Mouse (Mus musculus) heart, adult 8-10 months (tissue): ENCODE measurements around the gene Ift88. TPM values are rescaled to one million over a fixed set of nuclear protein-coding genes. Genes with fewer than 3 reads are reported as not detected.
A peak's percentile ranks its signal among the peaks of the same experiment; 100 is the strongest.
"Not testable (repeated sequence)": the region's sequence is repeated elsewhere in the genome, so short reads cannot be mapped to it uniquely, and the experiment has no call there.

Source experiments
- DNase-seq: peaks from one replicate; pipeline ENCODE4 v3.0.0; 2022; ENCODE audit warnings: low spot score
- total RNA-seq, 4 experiments: library from RNA; stranded (reverse); gene quantifications; 2 replicates each; pipeline ENCODE4 v1.2.4; 2022

Gene Ift88
- total RNA-seq, 4 experiments from 2014 or later = 3.9 to 5.8 (median 5.1) TPM

- DNase-seq = no peak
Measured at GRCm38 (mm10) chr14:57452516-57452915, 28.7 kb downstream of the Ift88 start.

GRCm38 (mm10) chr14:57459883-57460282, 36.0 kb downstream of the Ift88 start:
- DNase-seq = no peak

- not testable (repeated sequence) for DNase-seq
Measured at GRCm38 (mm10) chr14:57460326-57460725, 36.5 kb downstream of the Ift88 start.

- DNase-seq = no peak
Measured at GRCm38 (mm10) chr14:57462871-57463270, 39.0 kb downstream of the Ift88 start.

GRCm38 (mm10) chr14:57475057-57475456, 51.2 kb downstream of the Ift88 start:
- no peak for DNase-seq

- no peak for DNase-seq
Measured at GRCm38 (mm10) chr14:57482262-57482661, 58.4 kb downstream of the Ift88 start.

- no peak for DNase-seq
Measured at GRCm38 (mm10) chr14:57484183-57484582, 60.3 kb downstream of the Ift88 start.

GRCm38 (mm10) chr14:57489696-57490095, 65.8 kb downstream of the Ift88 start:
- DNase-seq = no peak

GRCm38 (mm10) chr14:57493840-57494239, 70.0 kb downstream of the Ift88 start:
- no peak for DNase-seq

GRCm38 (mm10) chr14:57503729-57504128, 79.9 kb downstream of the Ift88 start:
- DNase-seq = no peak

GRCm38 (mm10) chr14:57509554-57509953, 85.7 kb downstream of the Ift88 start:
- DNase-seq = no peak

GRCm38 (mm10) chr14:57515156-57515762, 91.4 kb downstream of the Ift88 start:
- DNase-seq = no peak

GRCm38 (mm10) chr14:57517001-57517400, 93.1 kb downstream of the Ift88 start:
- no peak for DNase-seq

GRCm38 (mm10) chr14:57523762-57524161, 99.9 kb downstream of the Ift88 start:
- no peak for DNase-seq

GRCm38 (mm10) chr14:57524671-57525387, 101.0 kb downstream of the Ift88 start, which contains the start of gene Il17d:
Gene Il17d, plus strand, starts transcription at chr14:57524777.
- DNase-seq = no peak

GRCm38 (mm10) chr14:57525388-57526049, 101.7 kb downstream of the Ift88 start:
- DNase-seq = no peak

GRCm38 (mm10) chr14:57526050-57526623, 102.3 kb downstream of the Ift88 start:
- DNase-seq = no peak

- no peak for DNase-seq
Measured at GRCm38 (mm10) chr14:57527122-57527521, 103.3 kb downstream of the Ift88 start.

GRCm38 (mm10) chr14:57527598-57527997, 103.7 kb downstream of the Ift88 start:
- DNase-seq = no peak

GRCm38 (mm10) chr14:57529086-57529785, 105.4 kb downstream of the Ift88 start:
- DNase-seq = peak; percentile 61

GRCm38 (mm10) chr14:57529786-57530515, 106.1 kb downstream of the Ift88 start:
- DNase-seq = no peak
